Mouse (Mus musculus) layer of hippocampus, postnatal 25 days (tissue): Measurements from ENCODE around the gene Meig1. TPM values are rescaled to one million over a fixed set of nuclear protein-coding genes. Genes with fewer than 3 reads are reported as not detected.

ENCODE experiments used
- DNase-seq, 2 experiments: peaks; one replicate each; pipeline ENCODE4 v3.0.0; 2022; ENCODE audit warnings: mixed read lengths in 2 of 2, low spot score in 1 of 2; ENCODE audit errors: extremely low spot score in 1 of 2
- total RNA-seq, 2 experiments: library from RNA; stranded (reverse); gene quantifications; 2 replicates each; pipeline ENCODE4 v1.2.3; 2021

The Meig1 gene
- total RNA-seq, 2 experiments from 2014 or later, result 3.4 to 4.7 TPM

DNA sequence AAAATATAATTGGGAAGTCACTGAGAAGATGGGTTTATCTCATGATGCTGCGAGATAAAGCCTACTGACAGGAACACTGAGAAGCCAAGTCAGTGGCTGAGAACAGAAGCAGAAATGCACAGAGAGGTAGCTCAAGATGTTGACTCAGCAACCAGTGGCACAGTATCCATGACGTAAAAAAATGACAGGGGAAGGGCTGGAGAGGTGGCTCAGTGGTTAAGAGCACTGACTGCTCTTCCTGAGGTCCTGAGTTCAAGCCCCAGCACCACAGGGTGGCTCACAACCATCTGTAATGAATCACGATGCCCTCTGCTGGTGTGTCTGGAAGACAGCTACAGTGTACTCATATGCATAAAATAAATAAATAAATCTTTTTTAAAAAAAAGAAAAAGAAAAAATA lies 61.4 kb downstream of the Meig1 start:
- DNase-seq, result no peak

Other genes with a start within 250 kb of the Meig1 start
- 10 to 100 TPM; 80.1 to 87.2 TPM for gene Nmt2, start 138.4 kb downstream of the Meig1 start, total RNA-seq
- 10 to 100 TPM in 1 of 2 experiments, 1 to 10 TPM in 1; 9.3 to 10.8 TPM for gene Rpp38, start 90.0 kb downstream of the Meig1 start, total RNA-seq
- gene Acbd7, start 86.5 kb downstream of the Meig1 start, total RNA-seq, result 1 to 10 TPM; 1.5 to 2.3 TPM
- not detected for gene Olah, start 25.4 kb downstream of the Meig1 start, total RNA-seq
- gene Dclre1c, start 1.5 kb upstream of the Meig1 start, total RNA-seq, result 10 to 100 TPM; 10.0 to 16.0 TPM
- 1 to 10 TPM; 3.7 to 4.0 TPM for gene Suv39h2, start 52.4 kb upstream of the Meig1 start, total RNA-seq
- 1 to 10 TPM; 3.9 to 5.9 TPM for gene Gm45902, start 90.1 kb upstream of the Meig1 start, total RNA-seq
- 10 to 100 TPM; 45.3 to 52.1 TPM for gene Hspa14, start 90.2 kb upstream of the Meig1 start, total RNA-seq
- gene Cdnf, start 90.4 kb upstream of the Meig1 start, total RNA-seq, result under 1 TPM; 0.35 to 0.71 TPM
- gene Fam107b, start 147.8 kb upstream of the Meig1 start, total RNA-seq, result 10 to 100 TPM; 18.6 to 18.8 TPM